Mouse (Mus musculus) testis, adult 2 months (tissue): ENCODE measurements around the gene Stk16.

Experiments used
- CTCF ChIP-seq: fragments of 200-500 bp; IDR thresholded peaks from 2 replicates; pipeline ENCODE4 v1.5.1; 2012; ENCODE audit warnings: low read depth, mild to moderate bottlenecking, inconsistent platforms, low read length, moderate library complexity; ENCODE audit not compliant: control insufficient read depth, insufficient read depth, insufficient replicate concordance
- POLR2A ChIP-seq: fragments of 200-500 bp; IDR thresholded peaks from 2 replicates; pipeline ENCODE4 v1.6.1; 2012; ENCODE audit warnings: low read depth, mild to moderate bottlenecking, inconsistent platforms, low read length, moderate library complexity; ENCODE audit not compliant: control insufficient read depth

- no peak for TF ChIP-seq CTCF
- no peak for TF ChIP-seq POLR2A
Observed at GRCm38 (mm10) chr1:75213096-75213495, 2.5 kb downstream of the Stk16 start.
